Mouse (Mus musculus) ES-Bruce4 (cell line): ENCODE data around the gene Hsf2. TPM values are rescaled to one million over a fixed set of nuclear protein-coding genes. Genes with fewer than 3 reads are reported as not detected.
A peak's percentile ranks its signal among the peaks of the same experiment; 100 is the strongest.

ENCODE experiments used
- H3K27ac ChIP-seq: 2 replicates; pipeline ENCODE4 v1.5.1; 2012; ENCODE audit warnings: low read length, inconsistent platforms; ENCODE audit not compliant: insufficient read depth
- H3K27me3 ChIP-seq: 2 replicates; pipeline ENCODE4 v1.6.1; 2012; ENCODE audit warnings: mild to moderate bottlenecking, low read length, inconsistent platforms; ENCODE audit not compliant: control insufficient read depth, poor library complexity, insufficient read depth, severe bottlenecking
- H3K36me3 ChIP-seq: 2 replicates; pipeline ENCODE4 v1.6.1; 2012; ENCODE audit warnings: inconsistent platforms, mild to moderate bottlenecking, low read length, moderate library complexity; ENCODE audit not compliant: control insufficient read depth, poor library complexity, insufficient read depth, severe bottlenecking
- H3K4me1 ChIP-seq: one replicate; pipeline ENCODE4 v1.8.1; 2011; ENCODE audit warnings: low read length; ENCODE audit not compliant: control insufficient read depth, insufficient read depth
- H3K4me3 ChIP-seq: 2 replicates; pipeline ENCODE4 v1.5.1; 2011; ENCODE audit warnings: low read depth, mild to moderate bottlenecking, low read length
- H3K9ac ChIP-seq: 2 replicates; pipeline ENCODE4 v1.6.1; 2012; ENCODE audit warnings: low read depth, mild to moderate bottlenecking, inconsistent platforms; ENCODE audit not compliant: poor library complexity, severe bottlenecking
- H3K9me3 ChIP-seq: replicated peaks from 2 replicates; pipeline ENCODE4 v1.6.1; 2012; ENCODE audit warnings: mild to moderate bottlenecking, low read length, inconsistent platforms; ENCODE audit not compliant: control insufficient read depth, poor library complexity, insufficient read depth, severe bottlenecking
- CTCF ChIP-seq: IDR thresholded peaks from one replicate; pipeline ENCODE4 v1.8.1; 2011; ENCODE audit warnings: low read depth, low read length
- EP300 ChIP-seq: IDR thresholded peaks from 2 replicates; pipeline ENCODE4 v1.6.1; 2011; ENCODE audit warnings: low read depth, low read length; ENCODE audit not compliant: insufficient read depth
- POLR2A ChIP-seq: IDR thresholded peaks from one replicate; pipeline ENCODE4 v1.8.1; 2011; ENCODE audit warnings: low read length; ENCODE audit not compliant: insufficient read depth
- polyA plus RNA-seq: library from polyadenylated mRNA; stranded (reverse); fragments of >200 nt; gene quantifications from 2 replicates; pipeline ENCODE4 v1.2.4, GENCODE M21; 2011; ENCODE audit warnings: low read depth; ENCODE audit not compliant: missing spikeins, insufficient read depth, insufficient read length

The Hsf2 gene
- 68.1 and 75.5 TPM in 2 replicates for polyA plus RNA-seq

DNA sequence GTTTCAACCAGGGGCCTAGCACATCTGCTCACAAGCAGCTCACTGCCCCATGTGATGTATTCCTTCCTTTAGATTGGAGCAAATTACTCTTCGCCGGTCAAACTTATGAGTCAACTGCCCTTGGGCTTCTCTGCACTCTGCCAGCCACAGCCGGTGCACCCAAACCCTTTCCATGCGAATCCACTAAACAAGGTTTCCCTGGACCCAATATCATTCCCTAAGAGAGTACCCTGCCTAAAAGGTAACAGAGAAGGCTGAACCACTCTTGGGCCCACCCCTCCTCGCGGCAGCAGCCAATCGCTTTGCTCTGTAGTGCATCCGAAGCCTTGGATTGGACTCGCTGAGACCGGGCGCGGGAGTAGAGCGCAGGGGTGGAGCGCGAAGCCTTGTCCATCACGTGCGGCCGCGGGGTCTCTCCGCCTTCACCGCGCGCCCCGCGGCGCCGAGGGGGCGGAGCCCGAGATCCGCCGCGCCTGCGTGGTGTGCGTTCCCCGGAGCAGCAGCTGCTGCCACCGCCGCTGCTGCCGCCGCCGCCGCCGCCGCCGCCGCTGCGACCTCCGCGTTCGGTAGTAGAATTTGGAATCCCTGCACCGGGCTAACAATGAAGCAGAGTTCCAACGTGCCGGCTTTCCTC, at the start of gene Hsf2:
TSS of gene Hsf2 (plus strand) at position 478 of the 634 bp plus-strand sequence.
- Histone ChIP-seq H3K27ac (peak within 1 kb of the TSS; percentile 83), H3K36me3 (peaks cover 3% of the 10 kb centered on the region; the same call in 1 of the 2 replicates), H3K4me1 (peaks cover 2% of the 10 kb centered on the region), H3K9ac (peak within 1 kb of the TSS; percentile 97), H3K27me3 (no peaks in the 10 kb centered on the region; the same call in 1 of the 2 replicates), H3K9me3 (no peaks in the 10 kb centered on the region), H3K4me3 (peak within 1 kb of the TSS; percentile 99)
- TF ChIP-seq CTCF: no peak
- TF ChIP-seq EP300: no peak
- TF ChIP-seq POLR2A: peak; percentile 47

DNA sequence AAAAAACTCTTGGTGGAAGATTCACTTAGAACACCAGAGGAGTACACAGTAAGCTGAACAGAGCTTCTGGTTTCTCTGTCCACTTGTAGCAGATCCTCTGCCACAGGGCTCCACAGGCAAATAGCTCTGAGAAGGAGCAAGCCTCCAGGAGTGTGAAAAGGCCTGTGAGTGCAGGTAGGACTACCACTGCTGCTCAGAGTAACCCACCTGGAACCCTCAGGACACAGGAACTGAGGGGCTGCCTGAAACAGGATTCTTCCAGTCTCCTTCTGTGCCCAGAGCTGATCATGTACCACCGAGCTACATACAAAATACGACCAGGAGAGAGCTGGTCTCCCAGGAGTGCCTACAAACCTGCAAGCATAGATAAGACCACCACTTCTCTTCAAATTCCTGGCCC, 48.3 kb upstream of the Hsf2 start:
- TF ChIP-seq POLR2A: no peak
- TF ChIP-seq EP300: no peak
- TF ChIP-seq CTCF: no peak
- Histone ChIP-seq H3K4me3 (no peak overlapping the region), H3K36me3 (no peaks in the 10 kb centered on the region), H3K27me3 (no peaks in the 10 kb centered on the region), H3K9me3 (no peaks in the 10 kb centered on the region), H3K27ac (no peak overlapping the region), H3K9ac (no peak overlapping the region), H3K4me1 (no peaks in the 10 kb centered on the region)

DNA sequence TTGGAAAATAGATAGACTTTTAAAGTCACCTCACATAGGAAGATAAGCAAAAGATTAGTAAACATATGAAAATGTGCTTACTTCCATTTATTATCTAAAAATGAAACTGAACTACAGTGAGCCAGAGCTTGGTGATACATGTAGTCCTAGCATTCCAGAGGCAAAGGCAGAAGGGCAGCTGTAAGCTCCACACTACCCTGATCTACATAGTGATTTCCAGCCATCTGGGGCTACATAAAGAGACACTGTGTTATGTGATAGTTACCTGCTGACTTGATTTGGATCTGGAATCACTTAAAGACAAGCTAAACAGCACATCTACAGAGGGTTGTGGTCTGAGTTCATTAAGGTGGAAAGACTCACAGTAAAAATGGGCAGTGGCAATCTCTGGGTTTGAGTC, 45.1 kb upstream of the Hsf2 start:
- H3K4me1 ChIP-seq: no peaks in the 10 kb centered on the region
- no peak for TF ChIP-seq EP300
- no peak for TF ChIP-seq CTCF
- no peak for TF ChIP-seq POLR2A
- no peak overlapping the region for H3K4me3 ChIP-seq

DNA sequence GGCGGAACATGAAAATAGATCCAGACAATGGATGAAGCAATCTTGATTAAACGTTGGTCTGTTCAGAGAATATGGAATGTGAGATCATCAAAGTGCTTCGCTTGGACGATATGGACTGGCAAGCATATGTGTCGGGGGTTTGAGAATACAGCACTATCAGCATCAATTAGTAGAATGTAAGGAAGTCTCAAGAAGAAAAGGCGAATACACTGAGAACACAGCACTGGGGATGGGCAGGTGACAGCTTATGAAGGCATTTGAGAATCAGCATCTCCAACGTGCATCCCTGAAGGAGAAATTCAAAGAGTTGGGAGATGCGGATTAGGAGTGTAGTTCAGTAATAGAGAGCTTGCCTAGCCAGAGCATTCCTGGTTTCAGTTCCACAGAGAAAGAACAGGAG, 41.8 kb upstream of the Hsf2 start:
- H3K4me1 ChIP-seq: no peaks in the 10 kb centered on the region

More for the DNA sequence above, 45.1 kb upstream of the Hsf2 start:
- no peak overlapping the region for H3K9ac ChIP-seq
- H3K9me3 ChIP-seq: no peaks in the 10 kb centered on the region
- no peaks in the 10 kb centered on the region for H3K36me3 ChIP-seq
- H3K27me3 ChIP-seq: no peaks in the 10 kb centered on the region
- H3K27ac ChIP-seq: no peak overlapping the region

DNA sequence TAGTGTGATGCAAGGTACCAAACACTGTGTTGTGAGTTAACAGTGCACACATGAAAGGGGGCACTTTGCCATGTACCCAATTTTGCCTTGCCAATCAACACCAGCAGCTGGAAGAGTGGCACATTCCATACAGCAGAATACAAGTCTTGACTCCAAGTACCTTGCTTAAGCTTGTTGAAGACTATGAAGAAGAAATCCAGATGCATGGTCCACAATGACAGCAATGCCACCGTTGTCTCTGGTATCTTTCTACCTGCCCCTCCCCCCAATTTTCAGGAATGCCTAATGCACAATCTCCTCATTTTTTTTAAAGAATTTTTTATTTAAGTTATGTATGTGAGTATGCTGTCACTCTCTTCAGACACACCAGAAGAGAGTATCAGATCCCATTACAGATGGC, 40.5 kb upstream of the Hsf2 start:
- H3K9ac ChIP-seq: no peak overlapping the region
- no peaks in the 10 kb centered on the region for H3K9me3 ChIP-seq
- H3K27ac ChIP-seq: no peak overlapping the region
- no peaks in the 10 kb centered on the region for H3K36me3 ChIP-seq
- no peaks in the 10 kb centered on the region for H3K27me3 ChIP-seq
- TF ChIP-seq EP300: no peak
- no peak for TF ChIP-seq CTCF
- no peak for TF ChIP-seq POLR2A
- no peaks in the 10 kb centered on the region for H3K4me1 ChIP-seq
- no peak overlapping the region for H3K4me3 ChIP-seq

More for the DNA sequence above, 41.8 kb upstream of the Hsf2 start:
- Histone ChIP-seq H3K27ac (no peak overlapping the region), H3K36me3 (no peaks in the 10 kb centered on the region), H3K4me3 (no peak overlapping the region), H3K9me3 (no peaks in the 10 kb centered on the region), H3K27me3 (no peaks in the 10 kb centered on the region), H3K9ac (no peak overlapping the region)
- TF ChIP-seq CTCF (no peak), EP300 (no peak), POLR2A (no peak)

DNA sequence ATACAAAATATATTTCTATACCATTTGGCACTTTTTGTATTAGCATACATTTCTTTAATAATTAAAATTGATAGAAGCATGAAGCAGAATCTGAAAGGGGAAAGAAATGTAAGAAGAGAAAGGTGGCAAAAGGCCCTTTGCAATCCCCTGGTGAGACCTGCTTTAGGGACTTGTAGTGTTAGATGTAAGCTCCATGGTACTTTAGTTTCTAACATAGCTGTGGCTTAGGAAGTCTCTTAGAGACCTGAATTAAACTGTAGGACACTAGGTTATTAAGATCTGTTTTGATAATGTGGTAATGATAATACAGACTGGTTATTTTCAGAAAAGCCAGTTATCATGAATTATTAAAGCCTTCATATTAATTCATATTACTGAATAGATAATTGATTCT, 38.5 kb upstream of the Hsf2 start:
- no peaks in the 10 kb centered on the region for H3K9me3 ChIP-seq
- no peak overlapping the region for H3K9ac ChIP-seq
- H3K27ac ChIP-seq: no peak overlapping the region
- no peak for TF ChIP-seq POLR2A
- no peak overlapping the region for H3K4me3 ChIP-seq
- H3K4me1 ChIP-seq: no peaks in the 10 kb centered on the region
- no peaks in the 10 kb centered on the region for H3K27me3 ChIP-seq
- H3K36me3 ChIP-seq: no peaks in the 10 kb centered on the region
